Mouse (Mus musculus): Measurements from ENCODE around the gene Pafah1b2. TPM values are rescaled to one million over a fixed set of nuclear protein-coding genes. Genes with fewer than 3 reads are reported as not detected.

Pafah1b2 gene
- total RNA-seq, 2 experiments from 2014 or later = 26.5 to 144 TPM

Other genes with a start within 250 kb of the Pafah1b2 start
- gene Cep164, start 184.0 kb downstream of the Pafah1b2 start, total RNA-seq (2014; fragmentation: Nextera tagmentation) = 15.8 and 30.3 TPM in 2 replicates
- gene Cep164, start 184.0 kb downstream of the Pafah1b2 start, total RNA-seq (2017) = 10.6 and 11.1 TPM in 2 replicates
- 1.7 and 5.8 TPM in 2 replicates for gene Bace1, start 174.1 kb downstream of the Pafah1b2 start, total RNA-seq (2014; fragmentation: Nextera tagmentation)
- gene Bace1, start 174.1 kb downstream of the Pafah1b2 start, total RNA-seq (2017) = 0.52 and 0.99 TPM in 2 replicates
- 17.4 and 24.5 TPM in 2 replicates for gene Pcsk7, start 106.2 kb downstream of the Pafah1b2 start, total RNA-seq (2014; fragmentation: Nextera tagmentation)
- gene Pcsk7, start 106.2 kb downstream of the Pafah1b2 start, total RNA-seq (2017) = 11.9 and 15.8 TPM in 2 replicates
- 34.7 and 48.2 TPM in 2 replicates for gene Rnf214, start 105.8 kb downstream of the Pafah1b2 start, total RNA-seq (2014; fragmentation: Nextera tagmentation)
- gene Rnf214, start 105.8 kb downstream of the Pafah1b2 start, total RNA-seq (2017) = 22.6 and 26.0 TPM in 2 replicates
- not detected in 2 replicates for gene Tagln, start 76.6 kb downstream of the Pafah1b2 start, total RNA-seq (2014; fragmentation: Nextera tagmentation)
- gene Tagln, start 76.6 kb downstream of the Pafah1b2 start, total RNA-seq (2017) = not detected in 2 replicates
- 45.6 and 50.6 TPM in 2 replicates for gene Sidt2, start 57.4 kb downstream of the Pafah1b2 start, total RNA-seq (2014; fragmentation: Nextera tagmentation)
- gene Sidt2, start 57.4 kb downstream of the Pafah1b2 start, total RNA-seq (2017) = 10.8 and 29.2 TPM in 2 replicates
- gene Sik3, start 130 bp upstream of the Pafah1b2 start, total RNA-seq (2014; fragmentation: Nextera tagmentation) = 23.8 and 29.0 TPM in 2 replicates
- gene Sik3, start 130 bp upstream of the Pafah1b2 start, total RNA-seq (2017) = 15.2 and 16.6 TPM in 2 replicates
- 0.49 TPM in 1 of 2 replicates, not detected in the other for gene Apoa1, start 215.9 kb upstream of the Pafah1b2 start, total RNA-seq (2014; fragmentation: Nextera tagmentation)
- gene Apoa1, start 215.9 kb upstream of the Pafah1b2 start, total RNA-seq (2017) = not detected in 2 replicates
- gene Apoc3, start 222.9 kb upstream of the Pafah1b2 start, total RNA-seq (2014; fragmentation: Nextera tagmentation) = not detected in 2 replicates
- gene Apoc3, start 222.9 kb upstream of the Pafah1b2 start, total RNA-seq (2017) = not detected in 2 replicates
- gene Apoa4, start 228.0 kb upstream of the Pafah1b2 start, total RNA-seq (2014; fragmentation: Nextera tagmentation) = not detected in 2 replicates
- not detected in 2 replicates for gene Apoa4, start 228.0 kb upstream of the Pafah1b2 start, total RNA-seq (2017)